Comparison of ENCODE assay signal across 31 mouse cellular contexts in genomic region chr1:185891814-185892213, GRCm38 (mm10).
A peak's percentile ranks its signal among the peaks of the same experiment; 100 is the strongest.
DNase-seq lines count a peak whose midpoint lies in the region; ATAC-seq and TF ChIP-seq lines count a peak whose summit lies in the region.
"Had no signal": no experiment of that assay in that cellular context is flagged by ENCODE, and none has a peak within 500 bp of the region (broad histone marks: within the 10 kb centered on the region; RNA-seq: fewer than 3 reads in every experiment).

No protein-coding gene starts in this region.

- no peak overlapping the region for H3K4me2 ChIP-seq in stomach, postnatal 0 days (replicated peaks; ENCODE audit: low read depth)
- H3K4me2 ChIP-seq: embryonic facial prominence, embryonic 13.5 days; forebrain, embryonic 13.5 days; heart, embryonic 12.5 days; heart, embryonic 15.5 days; hindbrain, embryonic 14.5 days had no signal

- 30% methylated on average over 4 of the region's 4 CpGs for WGBS in stomach, postnatal 0 days
- 82% methylated on average over 4 of the region's 4 CpGs for WGBS in embryonic facial prominence, embryonic 10.5 days

- no peak for TF ChIP-seq EP300 in stomach, postnatal 0 days (optimal IDR thresholded peaks at IDR 0.05)

- no peak overlapping the region for H3K4me3 ChIP-seq in stomach, postnatal 0 days (ENCODE audit: low read depth, low read length)
- no peak overlapping the region for H3K4me3 ChIP-seq in embryonic facial prominence, embryonic 10.5 days
- H3K4me3 ChIP-seq: embryonic facial prominence, embryonic 13.5 days; erythroblast, embryonic 14.5 days; forebrain, embryonic 13.5 days; heart, embryonic 12.5 days; heart, embryonic 15.5 days; hindbrain, embryonic 10.5 days had no signal

- no peak for DNase-seq in frontal cortex, postnatal 14 days (ENCODE audit: low spot score in 2 of 2)
- peak; percentile 18 for DNase-seq in layer of hippocampus, adult 9-11 months
- no peak for DNase-seq in layer of hippocampus, postnatal 10 days (ENCODE audit: low spot score in 2 of 2)
- peak; percentile 14 to 26 for DNase-seq in right cerebral cortex, adult 2 months (ENCODE audit: low spot score in 2 of 2)
- DNase-seq in right cerebral cortex, postnatal 10 days (ENCODE audit: low spot score in 2 of 2): no peak
- no peak for DNase-seq in stomach, postnatal 0 days (ENCODE audit: low spot score)
- DNase-seq in embryonic facial prominence, embryonic 10.5 days (ENCODE audit: low spot score): no peak
- DNase-seq: adrenal gland, postnatal 10 days; adrenal gland, postnatal 36 days; B cell, adult 2 months; cerebellum, adult 11 months; cerebellum, adult 2 months; cerebellum, adult 9-11 months; cerebellum, postnatal 25 days; gastrocnemius, postnatal 25 days; heart, postnatal 10 days; heart, postnatal 36 days had no signal

- no peak overlapping the region for H3K27ac ChIP-seq in stomach, postnatal 0 days (replicated peaks)
- no peak overlapping the region for H3K27ac ChIP-seq in embryonic facial prominence, embryonic 10.5 days (replicated peaks)
- H3K27ac ChIP-seq: embryonic facial prominence, embryonic 13.5 days; forebrain, embryonic 13.5 days; heart, embryonic 15.5 days; hindbrain, embryonic 10.5 days; hindbrain, embryonic 14.5 days; hindbrain, postnatal 0 days had no signal

- TF ChIP-seq CTCF in stomach, postnatal 0 days (IDR thresholded peaks at IDR 0.05; ENCODE audit: low read depth): no peak

- no peaks in the 10 kb centered on the region for H3K9me3 ChIP-seq in stomach, postnatal 0 days (ENCODE audit: control insufficient read depth, low read length)
- no peaks in the 10 kb centered on the region for H3K9me3 ChIP-seq in embryonic facial prominence, embryonic 10.5 days
- H3K9me3 ChIP-seq: embryonic facial prominence, embryonic 13.5 days; forebrain, embryonic 13.5 days; heart, embryonic 12.5 days; heart, embryonic 15.5 days; hindbrain, embryonic 10.5 days had no signal

- H3K9ac ChIP-seq in stomach, postnatal 0 days (ENCODE audit: low read length): no peak overlapping the region
- H3K9ac ChIP-seq: embryonic facial prominence, embryonic 13.5 days; forebrain, embryonic 13.5 days; heart, embryonic 12.5 days; heart, embryonic 15.5 days; hindbrain, embryonic 14.5 days had no signal

- no peaks in the 10 kb centered on the region for H3K4me1 ChIP-seq in stomach, postnatal 0 days (replicated peaks; ENCODE audit: control insufficient read depth, insufficient read depth)
- no peaks in the 10 kb centered on the region for H3K4me1 ChIP-seq in embryonic facial prominence, embryonic 10.5 days
- H3K4me1 ChIP-seq: embryonic facial prominence, embryonic 13.5 days; forebrain, embryonic 13.5 days; heart, embryonic 15.5 days had no signal

- H3K36me3 ChIP-seq in stomach, postnatal 0 days (ENCODE audit: control insufficient read depth, insufficient read depth, low read length): no peaks in the 10 kb centered on the region
- no peaks in the 10 kb centered on the region for H3K36me3 ChIP-seq in embryonic facial prominence, embryonic 10.5 days (replicated peaks)
- H3K36me3 ChIP-seq: embryonic facial prominence, embryonic 13.5 days; G1E; heart, embryonic 12.5 days; heart, embryonic 15.5 days; hindbrain, embryonic 10.5 days had no signal

- ATAC-seq in frontal cortex, adult (ENCODE audit: low TSS enrichment): peak; percentile 83; the same call in 1 of the 2 replicates
- ATAC-seq in stomach, postnatal 0 days (ENCODE audit: low FRiP score, low TSS enrichment): peak; percentile 18; the same call in 1 of the 2 replicates
- ATAC-seq: forebrain, embryonic 13.5 days; forebrain, embryonic 16.5 days; hindbrain, postnatal 0 days; inflammation-experienced regulatory T-cells, adult 6 months; Patski had no signal

- H3K27me3 ChIP-seq in stomach, postnatal 0 days (ENCODE audit: control insufficient read depth, insufficient read depth, low read length): no peaks in the 10 kb centered on the region
- H3K27me3 ChIP-seq in embryonic facial prominence, embryonic 10.5 days (replicated peaks; ENCODE audit: low read depth, poor library complexity, severe bottlenecking): no peaks in the 10 kb centered on the region
- H3K27me3 ChIP-seq: CH12.LX; embryonic facial prominence, embryonic 13.5 days; forebrain, embryonic 13.5 days; heart, embryonic 12.5 days; heart, embryonic 15.5 days; Patski had no signal

Comparison
In these comparisons a context has a peak if more than half of its experiments do, and no peak if none do; other contexts are left out.
1. DNase-seq: peak in layer of hippocampus, adult 9-11 months (single experiment) and right cerebral cortex, adult 2 months (2 of 2); none in frontal cortex, postnatal 14 days (0 of 2), layer of hippocampus, postnatal 10 days (0 of 2), right cerebral cortex, postnatal 10 days (0 of 2), stomach, postnatal 0 days (single experiment) and embryonic facial prominence, embryonic 10.5 days (single experiment).